Mouse (Mus musculus): ENCODE measurements at regions not wholly inside any gene's neighbourhood (a gene's known extent, or its start where the extent isn't known, plus 50 kb on each side); places are given as distances from the start of the nearest gene placed in this dataset.

DNA sequence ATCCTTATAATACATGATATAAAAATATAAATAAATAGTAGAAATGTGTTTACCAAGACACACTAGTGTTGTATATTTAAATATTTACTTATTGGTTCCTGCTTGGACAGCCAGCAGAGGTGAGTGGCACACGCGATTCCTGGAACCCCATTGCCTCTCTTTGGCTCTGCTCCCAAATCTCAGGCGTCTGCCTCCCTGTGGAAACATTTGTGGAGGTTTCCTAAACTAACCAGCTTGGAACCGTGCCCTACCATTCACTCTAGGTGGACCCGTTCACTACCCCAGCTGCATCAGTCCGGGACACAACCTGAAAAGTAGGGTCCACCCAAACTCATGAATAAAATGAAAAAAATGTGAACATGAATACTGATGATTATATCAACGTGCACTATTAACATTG is 404.0 kb upstream of the Defb41 start:
- peak; percentile 1 for DNase-seq (ENCODE audit: low spot score)
- no peaks in the 10 kb centered on the region for H3K4me1 ChIP-seq (ENCODE audit: control insufficient read depth, insufficient read depth, low read length)
- WGBS, result 84% methylated on average over 7 of the region's 7 CpGs

DNA sequence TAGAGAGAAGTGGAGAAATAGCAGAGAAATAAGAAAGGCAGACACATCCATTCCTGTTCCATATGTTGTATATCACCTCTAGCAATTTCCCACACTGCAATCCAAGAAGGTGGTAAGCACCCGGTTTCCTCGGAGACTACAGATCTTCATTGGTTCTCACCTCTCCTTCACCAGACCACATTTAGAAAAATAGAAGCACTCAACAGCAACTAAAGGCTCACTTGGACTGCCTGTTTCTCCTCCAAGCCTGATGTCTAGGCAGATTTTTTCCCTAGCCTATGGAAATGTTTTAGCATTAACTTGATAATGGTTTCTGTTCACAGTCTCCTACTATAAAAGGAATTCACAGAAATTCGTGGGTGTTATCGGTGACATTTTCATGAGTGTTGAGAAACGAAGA is 403.3 kb upstream of the Defb41 start:
- H3K4me2 ChIP-seq (ENCODE audit: low read length), result no peak overlapping the region
- DNase-seq (ENCODE audit: low spot score) (no peak), ATAC-seq (no peak)
- H3K4me3 ChIP-seq (ENCODE audit: low read depth, low read length), result no peak overlapping the region
- no peaks in the 10 kb centered on the region for H3K36me3 ChIP-seq (ENCODE audit: control insufficient read depth, insufficient read depth, low read length)
- H3K27ac ChIP-seq (ENCODE audit: low read depth, low read length), result no peak overlapping the region
- H3K9ac ChIP-seq (ENCODE audit: low read length), result no peak overlapping the region
- no peaks in the 10 kb centered on the region for H3K4me1 ChIP-seq (ENCODE audit: control insufficient read depth, insufficient read depth, low read length)
- 89% methylated on average over 5 of the region's 5 CpGs for WGBS
- H3K27me3 ChIP-seq (replicated peaks; ENCODE audit: control insufficient read depth, insufficient read depth, low read length), result no peaks in the 10 kb centered on the region
- H3K9me3 ChIP-seq (replicated peaks; ENCODE audit: control insufficient read depth, low read length), result no peaks in the 10 kb centered on the region

More for the DNA sequence above, 404.0 kb upstream of the Defb41 start:
- no peak overlapping the region for H3K27ac ChIP-seq (ENCODE audit: low read depth, low read length)
- H3K36me3 ChIP-seq (ENCODE audit: control insufficient read depth, insufficient read depth, low read length), result no peaks in the 10 kb centered on the region
- no peaks in the 10 kb centered on the region for H3K27me3 ChIP-seq (replicated peaks; ENCODE audit: control insufficient read depth, insufficient read depth, low read length)
- no peak overlapping the region for H3K4me3 ChIP-seq (ENCODE audit: low read depth, low read length)
- H3K9ac ChIP-seq (ENCODE audit: low read length), result no peak overlapping the region
- ATAC-seq, result no peak
- H3K9me3 ChIP-seq (replicated peaks; ENCODE audit: control insufficient read depth, low read length), result no peaks in the 10 kb centered on the region
- H3K4me2 ChIP-seq (ENCODE audit: low read length), result no peak overlapping the region

GRCm38 (mm10) chr1:18640858-18641257 is 375.9 kb upstream of the Defb41 start:
- DNase-seq (ENCODE audit: low spot score) (no peak), ATAC-seq (no peak)
- Histone ChIP-seq H3K4me1 (ENCODE audit: control insufficient read depth, insufficient read depth, low read length) (0 out of 2 replicates have a peak, but pooled peaks cover 2% of the 10 kb centered on the region), H3K27ac (ENCODE audit: low read depth, low read length) (no peak overlapping the region), H3K4me3 (ENCODE audit: low read depth, low read length) (no peak overlapping the region), H3K9ac (ENCODE audit: low read length) (no peak overlapping the region), H3K4me2 (ENCODE audit: low read length) (no peak overlapping the region), H3K9me3 (replicated peaks; ENCODE audit: control insufficient read depth, low read length) (no peaks in the 10 kb centered on the region), H3K27me3 (replicated peaks; ENCODE audit: control insufficient read depth, insufficient read depth, low read length) (no peaks in the 10 kb centered on the region), H3K36me3 (ENCODE audit: control insufficient read depth, insufficient read depth, low read length) (no peaks in the 10 kb centered on the region)

DNA sequence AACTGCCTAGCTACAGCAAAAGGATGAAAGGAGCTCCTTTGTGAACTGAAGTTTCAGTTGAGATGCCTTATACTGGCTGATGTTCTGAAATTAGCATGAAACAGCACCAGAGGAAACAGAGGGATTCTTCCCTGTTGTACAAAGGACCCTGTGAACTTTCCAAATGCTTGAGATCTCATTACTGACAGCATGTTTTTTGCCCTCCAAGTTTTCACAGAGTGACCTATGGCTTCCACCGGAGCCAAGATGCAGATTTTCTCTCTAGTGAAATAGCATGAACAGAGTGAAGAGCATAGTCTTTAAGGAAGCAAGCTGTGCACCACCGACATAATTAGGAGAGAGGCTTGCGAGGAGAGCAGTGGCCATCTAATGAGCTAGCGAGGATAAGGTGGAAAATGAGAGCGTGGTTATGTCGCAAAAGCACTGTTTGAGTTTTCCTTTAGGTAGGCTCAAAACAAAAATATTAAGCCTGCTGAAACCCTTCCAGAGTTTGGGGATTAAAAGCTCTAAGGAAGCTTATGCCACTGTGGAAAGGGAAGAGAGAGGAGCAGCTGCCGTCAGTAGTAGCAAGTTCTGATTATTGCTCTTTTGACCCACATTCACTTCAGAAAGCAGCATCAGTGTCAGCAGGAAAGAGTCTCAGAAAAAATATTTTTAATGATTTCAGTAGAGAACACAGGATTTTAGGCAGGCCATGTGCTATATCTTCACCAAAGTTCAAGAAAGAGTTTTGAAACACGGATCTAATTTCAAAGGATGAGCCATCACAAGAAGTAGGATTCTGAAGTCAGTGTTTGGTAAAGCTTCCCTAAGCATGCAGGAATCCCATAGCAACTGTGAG is 374.7 kb upstream of the Defb41 start:
- H3K27ac ChIP-seq (ENCODE audit: low read depth, low read length), result no peak overlapping the region
- DNase-seq (ENCODE audit: low spot score) (peak; percentile 56), ATAC-seq (peak; percentile 72; the same call in 1 of the 2 replicates)
- H3K9me3 ChIP-seq (replicated peaks; ENCODE audit: control insufficient read depth, low read length), result no peaks in the 10 kb centered on the region
- H3K36me3 ChIP-seq (ENCODE audit: control insufficient read depth, insufficient read depth, low read length), result no peaks in the 10 kb centered on the region
- H3K4me3 ChIP-seq (ENCODE audit: low read depth, low read length), result no peak overlapping the region
- no peak overlapping the region for H3K9ac ChIP-seq (ENCODE audit: low read length)
- 9% methylated on average over 8 of the region's 8 CpGs for WGBS
- H3K4me1 ChIP-seq (ENCODE audit: control insufficient read depth, insufficient read depth, low read length), result 0 out of 2 replicates have a peak, but pooled peaks cover 2% of the 10 kb centered on the region
- H3K27me3 ChIP-seq (replicated peaks; ENCODE audit: control insufficient read depth, insufficient read depth, low read length), result no peaks in the 10 kb centered on the region
- H3K4me2 ChIP-seq (ENCODE audit: low read length), result no peak overlapping the region

DNA sequence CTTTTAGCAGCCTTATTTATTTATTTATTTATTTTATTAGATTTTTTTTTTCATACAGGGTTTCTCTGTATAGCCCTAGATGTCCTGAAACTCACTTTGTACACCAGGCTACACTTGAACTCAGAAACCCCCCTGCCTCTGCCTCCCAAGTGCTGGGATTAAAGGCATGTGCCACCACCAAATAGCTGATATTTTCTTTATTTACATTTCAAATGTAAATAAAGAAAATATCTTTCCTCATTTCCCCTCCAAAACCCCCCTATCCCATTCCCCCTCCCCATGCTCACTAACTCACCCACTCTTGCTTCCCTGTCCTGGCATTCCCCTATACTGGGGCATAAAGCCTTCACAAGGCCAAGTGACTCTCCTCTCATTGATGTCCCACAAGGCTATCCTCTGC is 372.4 kb upstream of the Defb41 start:
- DNase-seq (ENCODE audit: low spot score) (peak; percentile 5), ATAC-seq (no peak)
- H3K4me3 ChIP-seq (ENCODE audit: low read depth, low read length), result no peak overlapping the region
- H3K36me3 ChIP-seq (ENCODE audit: control insufficient read depth, insufficient read depth, low read length), result no peaks in the 10 kb centered on the region
- no peak overlapping the region for H3K27ac ChIP-seq (ENCODE audit: low read depth, low read length)
- no peak overlapping the region for H3K9ac ChIP-seq (ENCODE audit: low read length)
- no peaks in the 10 kb centered on the region for H3K9me3 ChIP-seq (replicated peaks; ENCODE audit: control insufficient read depth, low read length)
- H3K4me1 ChIP-seq (ENCODE audit: control insufficient read depth, insufficient read depth, low read length), result 0 out of 2 replicates have a peak, but pooled peaks cover 2% of the 10 kb centered on the region
- H3K4me2 ChIP-seq (ENCODE audit: low read length), result no peak overlapping the region
- H3K27me3 ChIP-seq (replicated peaks; ENCODE audit: control insufficient read depth, insufficient read depth, low read length), result no peaks in the 10 kb centered on the region

- WGBS, result 85% methylated on average over 7 of the region's 7 CpGs
- no peak overlapping the region for H3K9ac ChIP-seq (ENCODE audit: low read length)
- H3K9me3 ChIP-seq (replicated peaks; ENCODE audit: control insufficient read depth, low read length), result no peaks in the 10 kb centered on the region
- no peak overlapping the region for H3K4me3 ChIP-seq (ENCODE audit: low read depth, low read length)
- no peak for DNase-seq (ENCODE audit: low spot score)
- no peak overlapping the region for H3K4me2 ChIP-seq (ENCODE audit: low read length)
- no peak for ATAC-seq
- H3K36me3 ChIP-seq (ENCODE audit: control insufficient read depth, insufficient read depth, low read length), result no peaks in the 10 kb centered on the region
- H3K4me1 ChIP-seq (ENCODE audit: control insufficient read depth, insufficient read depth, low read length), result no peaks in the 10 kb centered on the region
- H3K27ac ChIP-seq (ENCODE audit: low read depth, low read length), result no peak overlapping the region
- no peaks in the 10 kb centered on the region for H3K27me3 ChIP-seq (replicated peaks; ENCODE audit: control insufficient read depth, insufficient read depth, low read length)
Measured at GRCm38 (mm10) chr1:18610231-18610630, 345.3 kb upstream of the Defb41 start.

GRCm38 (mm10) chr1:18599864-18600263 is 334.9 kb upstream of the Defb41 start:
- H3K9ac ChIP-seq (ENCODE audit: low read length), result no peak overlapping the region
- no peak overlapping the region for H3K27ac ChIP-seq (ENCODE audit: low read depth, low read length)
- H3K4me3 ChIP-seq (ENCODE audit: low read depth, low read length), result no peak overlapping the region
- H3K9me3 ChIP-seq (replicated peaks; ENCODE audit: control insufficient read depth, low read length), result no peaks in the 10 kb centered on the region
- ATAC-seq (no peak), DNase-seq (ENCODE audit: low spot score) (no peak)
- H3K4me1 ChIP-seq (ENCODE audit: control insufficient read depth, insufficient read depth, low read length), result no peaks in the 10 kb centered on the region
- H3K27me3 ChIP-seq (replicated peaks; ENCODE audit: control insufficient read depth, insufficient read depth, low read length), result no peaks in the 10 kb centered on the region
- H3K4me2 ChIP-seq (ENCODE audit: low read length), result no peak overlapping the region
- 58% methylated on average over 1 of the region's 1 CpGs for whole genome bisulfite sequencing
- no peaks in the 10 kb centered on the region for H3K36me3 ChIP-seq (ENCODE audit: control insufficient read depth, insufficient read depth, low read length)

DNA sequence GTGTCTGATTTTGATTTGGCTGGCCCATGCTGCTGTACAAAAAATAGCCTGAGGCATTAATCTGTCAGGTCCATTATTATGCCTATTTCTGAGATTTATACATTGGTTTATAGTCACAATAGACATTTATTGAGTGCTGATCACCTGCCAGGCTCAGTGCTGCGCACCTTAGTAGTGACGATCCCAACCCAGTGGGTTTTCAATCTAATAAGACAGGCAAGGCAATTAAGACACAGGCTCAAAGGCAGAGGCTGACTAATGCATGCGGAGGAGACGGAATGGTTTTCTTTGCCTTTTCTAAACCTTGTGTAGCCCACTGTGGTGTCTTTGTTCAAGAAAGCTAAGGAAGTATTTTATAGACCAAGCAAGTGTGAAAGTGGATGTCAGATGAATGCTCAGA is 334.0 kb upstream of the Defb41 start:
- no peaks in the 10 kb centered on the region for H3K27me3 ChIP-seq (replicated peaks; ENCODE audit: control insufficient read depth, insufficient read depth, low read length)
- 8% methylated on average over 4 of the region's 4 CpGs for WGBS
- no peak overlapping the region for H3K4me3 ChIP-seq (ENCODE audit: low read depth, low read length)
- ATAC-seq, result peak; percentile 37; the same call in 1 of the 2 replicates
- peak; percentile 34 for DNase-seq (ENCODE audit: low spot score)
- no peaks in the 10 kb centered on the region for H3K36me3 ChIP-seq (ENCODE audit: control insufficient read depth, insufficient read depth, low read length)
- H3K9me3 ChIP-seq (replicated peaks; ENCODE audit: control insufficient read depth, low read length), result no peaks in the 10 kb centered on the region
- no peak overlapping the region for H3K27ac ChIP-seq (ENCODE audit: low read depth, low read length)
- no peaks in the 10 kb centered on the region for H3K4me1 ChIP-seq (ENCODE audit: control insufficient read depth, insufficient read depth, low read length)
- H3K9ac ChIP-seq (ENCODE audit: low read length), result no peak overlapping the region
- H3K4me2 ChIP-seq (ENCODE audit: low read length), result no peak overlapping the region

- DNase-seq (ENCODE audit: low spot score) (peak; percentile 30), ATAC-seq (peak; percentile 63)
- Histone ChIP-seq H3K27me3 (replicated peaks; ENCODE audit: control insufficient read depth, insufficient read depth, low read length) (no peaks in the 10 kb centered on the region), H3K27ac (ENCODE audit: low read depth, low read length) (no peak overlapping the region), H3K4me2 (ENCODE audit: low read length) (no peak overlapping the region), H3K36me3 (ENCODE audit: control insufficient read depth, insufficient read depth, low read length) (no peaks in the 10 kb centered on the region), H3K9ac (ENCODE audit: low read length) (no peak overlapping the region), H3K9me3 (replicated peaks; ENCODE audit: control insufficient read depth, low read length) (no peaks in the 10 kb centered on the region), H3K4me1 (ENCODE audit: control insufficient read depth, insufficient read depth, low read length) (no peaks in the 10 kb centered on the region), H3K4me3 (ENCODE audit: low read depth, low read length) (no peak overlapping the region)
- 57% methylated on average over 6 of the region's 6 CpGs for WGBS
Measured at GRCm38 (mm10) chr1:18583358-18584128, 318.6 kb upstream of the Defb41 start.
